Mouse (Mus musculus) left cerebral cortex, postnatal 25 days (tissue): Measurements from ENCODE around the gene Shprh. TPM values are rescaled to one million over a fixed set of nuclear protein-coding genes. Genes with fewer than 3 reads are reported as not detected.
"Not testable (repeated sequence)": the region's sequence is repeated elsewhere in the genome, so short reads cannot be mapped to it uniquely, and the experiment has no call there.

Experiments
- DNase-seq, 2 experiments: peaks; one replicate each; pipeline ENCODE4 v3.0.0; 2022; ENCODE audit warnings: low spot score in 2 of 2, mixed read lengths in 1 of 2
- intact Hi-C: fragments of 180-260 bp; cut with DNase I; formaldehyde crosslinking; loops from one replicate; pipeline ENCODE4 v1.15.1; 2025
- total RNA-seq, 2 experiments: library from RNA; stranded (reverse); gene quantifications; 2 replicates each; pipeline ENCODE4 v1.2.3; 2021

Gene Shprh
- total RNA-seq, 2 experiments from 2014 or later: 45.5 to 48.4 TPM

GRCm38 (mm10) chr10:11229545-11230178 is 80.4 kb downstream of the Shprh start:
- DNase-seq: peak in 1 of 2 experiments; percentile 31
- intact Hi-C loops: loop anchor here (5.0 kb wide), 1 partner anchor 43 kb away; no protein-coding TSS in a partner anchor

GRCm38 (mm10) chr10:11233208-11233607 is 84.0 kb downstream of the Shprh start:
- DNase-seq: no peak
- intact Hi-C loops: no loop called here

- DNase-seq, intact Hi-C loops: not testable (repeated sequence)
Observed at GRCm38 (mm10) chr10:11242988-11243387, 93.8 kb downstream of the Shprh start.

GRCm38 (mm10) chr10:11248210-11248609 is 99.0 kb downstream of the Shprh start:
- intact Hi-C loops: no loop called here
- DNase-seq: no peak

DNA sequence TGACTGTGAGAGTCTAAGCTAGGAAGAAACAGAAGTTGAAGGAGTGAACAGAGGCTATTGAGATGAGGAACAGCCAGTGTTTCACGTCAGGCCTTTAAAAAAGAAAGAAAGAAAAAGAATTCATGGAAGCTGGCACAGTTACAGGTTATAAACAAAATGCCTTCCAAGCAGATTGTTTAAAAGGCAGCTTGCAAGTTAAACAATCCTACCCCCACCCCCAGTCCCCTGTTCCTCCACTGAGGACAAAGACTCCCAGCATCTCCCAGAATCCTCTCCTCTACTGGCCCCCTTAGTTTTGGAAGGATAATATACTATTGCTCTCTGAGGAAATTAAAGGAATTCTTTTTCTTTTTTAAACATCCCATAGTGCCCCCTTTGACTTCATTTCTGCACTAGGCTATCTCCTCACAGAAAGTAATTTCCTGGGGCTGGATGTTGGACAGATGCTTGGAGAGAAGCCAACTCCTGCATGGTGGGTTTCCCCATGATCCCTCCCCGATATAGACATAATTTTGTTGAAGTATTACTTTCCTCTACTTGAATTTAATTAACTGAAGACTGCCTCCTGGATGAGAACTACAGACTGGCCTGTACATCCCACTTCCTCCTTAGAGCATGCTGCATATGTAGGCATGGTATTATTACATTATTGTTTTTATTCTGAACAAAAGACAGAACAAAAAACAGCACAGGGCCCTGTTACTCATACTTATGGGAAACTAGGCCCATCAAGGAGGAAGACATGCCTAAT is 101.2 kb downstream of the Shprh start:
- no peak for DNase-seq
- intact Hi-C loops: no loop called here

GRCm38 (mm10) chr10:11253581-11253980 is 104.4 kb downstream of the Shprh start:
- intact Hi-C loops, DNase-seq: not testable (repeated sequence)

DNA sequence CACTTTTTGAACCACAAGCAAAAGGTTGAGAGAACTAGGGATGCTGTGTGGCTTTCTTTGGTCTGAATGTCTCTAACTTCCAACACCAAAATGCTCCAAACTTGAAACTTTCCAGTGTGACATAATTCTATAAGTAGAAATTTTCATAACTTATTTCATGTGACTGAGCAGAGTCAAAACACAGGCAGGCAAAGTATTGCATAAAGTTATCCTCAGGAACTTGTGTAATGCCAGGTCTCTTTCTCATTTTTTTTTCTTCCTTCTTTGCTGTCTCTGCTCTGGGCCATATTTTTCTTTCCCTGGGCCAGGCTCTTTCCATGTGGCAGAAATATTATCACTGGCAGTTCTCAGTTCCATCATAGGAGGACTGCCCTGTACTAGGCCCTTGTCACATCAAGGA is 110.9 kb downstream of the Shprh start:
- no peak for DNase-seq
- intact Hi-C loops: no loop called here

GRCm38 (mm10) chr10:11262292-11262691 is 113.1 kb downstream of the Shprh start:
- DNase-seq, intact Hi-C loops: not testable (repeated sequence)

DNA sequence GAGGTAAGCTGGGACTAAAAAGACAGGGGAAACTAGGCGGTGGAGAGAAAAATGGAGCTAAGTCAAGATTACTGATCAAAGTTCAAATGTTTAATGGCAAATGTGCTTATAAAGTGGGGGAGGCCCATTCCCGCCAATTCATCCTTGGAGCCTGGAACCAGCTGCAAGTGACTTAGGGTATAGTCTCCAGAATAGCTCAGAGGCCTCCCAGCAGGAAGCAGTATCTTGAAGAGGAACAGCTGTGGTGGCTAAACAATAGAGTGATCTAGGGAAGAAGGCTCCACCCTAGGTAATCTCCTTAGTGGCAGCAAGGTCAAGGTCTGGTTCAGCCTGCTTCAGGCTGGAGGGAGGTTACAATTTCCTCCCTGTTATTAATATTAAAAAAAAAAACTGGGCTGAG is 114.6 kb downstream of the Shprh start:
- intact Hi-C loops, DNase-seq: not testable (repeated sequence)

Other genes starting within 250 kb of the Shprh start
- gene Grm1, start 67.1 kb upstream of the Shprh start, total RNA-seq: 10 to 100 TPM; 39.7 to 45.4 TPM
- gene Fbxo30, start 131.9 kb downstream of the Shprh start, total RNA-seq: 1 to 10 TPM; 8.6 to 9.9 TPM
- 10 to 100 TPM; 28.9 TPM for gene Epm2a, start 194.0 kb downstream of the Shprh start, total RNA-seq